Mouse (Mus musculus): ENCODE results near the gene Rab3il1. TPM values are rescaled to one million over a fixed set of nuclear protein-coding genes. Genes with fewer than 3 reads are reported as not detected.

The Rab3il1 gene
- total and polyA plus RNA-seq, 3 experiments, result 1.0 to 1.4 TPM; not detected in 1

DNA sequence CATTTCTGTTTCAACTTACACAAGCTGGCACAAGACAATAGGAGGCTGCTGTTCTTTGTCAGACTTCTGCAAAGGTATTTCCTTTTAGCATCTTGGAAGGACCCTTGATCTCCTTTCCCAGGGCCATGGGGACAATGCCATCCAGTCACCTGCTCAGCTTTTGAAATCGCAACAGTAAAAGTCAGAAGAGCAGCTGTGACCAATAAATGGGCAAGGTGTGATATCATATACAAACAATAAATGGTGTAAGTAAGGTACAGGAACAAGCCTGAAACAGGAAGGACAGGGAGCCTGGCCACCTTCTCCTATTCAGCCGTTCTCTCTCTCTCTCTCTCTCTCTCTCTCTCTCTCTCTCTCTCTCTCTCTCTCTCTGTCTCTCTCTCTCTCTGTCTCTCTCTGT, 49.0 kb downstream of the Rab3il1 start (continued):
- TF ChIP-seq RAD21 (IDR thresholded peaks at IDR 0.05; ENCODE audit: low read depth, low read length), result no peak
- TF ChIP-seq HCFC1 (IDR thresholded peaks at IDR 0.05; ENCODE audit: low read depth, low read length), result no peak
- TF ChIP-seq POLR2AphosphoS5 (IDR thresholded peaks at IDR 0.05; ENCODE audit: borderline replicate concordance, low read depth, low read length), result no peak
- no peak for TF ChIP-seq SIN3A (IDR thresholded peaks at IDR 0.05; ENCODE audit: low read length)
- TF ChIP-seq POLR2A (IDR thresholded peaks at IDR 0.05; ENCODE audit: control insufficient read depth in 1 of 2, insufficient read depth in 1 of 2, low read depth in 1 of 2, low read length in 2 of 2, poor library complexity in 1 of 2), result no peak

DNA sequence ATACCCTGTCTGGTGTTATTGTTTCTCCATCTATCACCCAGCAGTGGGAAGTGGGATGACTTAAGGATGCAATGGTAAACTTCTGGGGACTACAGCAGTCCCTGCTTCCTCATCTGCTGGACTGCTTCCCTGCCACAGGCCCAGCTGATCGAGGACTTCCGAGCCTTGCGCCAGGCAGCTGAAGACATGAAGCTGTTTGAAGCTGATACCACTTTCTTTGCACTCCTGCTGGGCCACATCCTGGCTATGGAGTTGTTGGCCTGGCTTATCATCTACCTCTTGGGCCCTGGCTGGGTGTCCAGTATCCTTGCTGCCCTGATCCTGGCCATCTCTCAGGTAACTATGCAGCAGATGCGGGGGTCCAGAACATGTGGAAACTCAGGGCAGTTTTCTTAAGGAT, 51.2 kb downstream of the Rab3il1 start:
- Histone ChIP-seq H3K9ac (ENCODE audit: control insufficient read depth, low read depth, low read length, poor library complexity, severe bottlenecking) (no peak overlapping the region), H3K27ac (ENCODE audit: control insufficient read depth, low read depth, low read length) (no peak overlapping the region), H3K4me3 (ENCODE audit: control insufficient read depth in 1 of 2, insufficient read depth in 1 of 2, low read depth in 2 of 2, low read length in 2 of 2) (no peak overlapping the region), H3K4me1 (ENCODE audit: control insufficient read depth in 1 of 2, insufficient read depth in 2 of 2, low read length in 2 of 2) (no peaks in the 10 kb centered on the region; a peak in 1 of 4 replicates), H3K36me3 (ENCODE audit: control insufficient read depth in 1 of 2, insufficient read depth in 2 of 2, low read length in 2 of 2) (no peaks in the 10 kb centered on the region), H3K27me3 (ENCODE audit: control insufficient read depth in 1 of 2, insufficient read depth in 2 of 2, low read length in 2 of 2) (no peaks in the 10 kb centered on the region), H3K79me2 (ENCODE audit: control insufficient read depth, insufficient read depth, low read length, poor library complexity) (no peaks in the 10 kb centered on the region), H3K9me3 (replicated peaks; ENCODE audit: insufficient read depth, low read length) (no peaks in the 10 kb centered on the region)
- DNase-seq (ENCODE audit: low read depth, low spot score), result no peak
- TF ChIP-seq NRF1 (IDR thresholded peaks at IDR 0.05; ENCODE audit: insufficient read depth, low read depth, low read length, poor library complexity, severe bottlenecking) (no peak), NELFE (IDR thresholded peaks at IDR 0.05; ENCODE audit: low read depth, low read length) (no peak), ELF1 (IDR thresholded peaks at IDR 0.05; ENCODE audit: low read depth, low read length) (no peak), ETS1 (IDR thresholded peaks at IDR 0.05; ENCODE audit: low read depth, low read length) (peak; percentile 23; the same call in 1 of the 2 replicates), TBP (IDR thresholded peaks at IDR 0.05; ENCODE audit: low read depth, low read length) (no peak), TAL1 (IDR thresholded peaks at IDR 0.05; ENCODE audit: low read length) (0 out of 2 replicates have a peak, but pooled peaks have one; percentile 9), MAZ (IDR thresholded peaks at IDR 0.05; ENCODE audit: low read depth, low read length) (no peak), E2F4 (IDR thresholded peaks at IDR 0.05; ENCODE audit: borderline replicate concordance, low read depth, low read length) (no peak), TCF12 (IDR thresholded peaks at IDR 0.05; ENCODE audit: low read depth, low read length) (no peak)

GRCm38 (mm10) chr19:10053692-10054260, 52.3 kb downstream of the Rab3il1 start:
- no peak overlapping the region for H3K4me3 ChIP-seq (ENCODE audit: control insufficient read depth in 1 of 2, insufficient read depth in 1 of 2, low read depth in 2 of 2, low read length in 2 of 2)
- no peak for TF ChIP-seq GATA1 (IDR thresholded peaks at IDR 0.05; ENCODE audit: low read depth, low read length)
- no peak for TF ChIP-seq POLR2A (IDR thresholded peaks at IDR 0.05; ENCODE audit: control insufficient read depth in 1 of 2, insufficient read depth in 1 of 2, low read depth in 1 of 2, low read length in 2 of 2, poor library complexity in 1 of 2)
- TF ChIP-seq UBTF (IDR thresholded peaks at IDR 0.05; ENCODE audit: borderline replicate concordance, insufficient read depth, low read depth, low read length), result no peak
- no peak for TF ChIP-seq NELFE (IDR thresholded peaks at IDR 0.05; ENCODE audit: low read depth, low read length)
- TF ChIP-seq SIN3A (IDR thresholded peaks at IDR 0.05; ENCODE audit: low read length), result no peak
- H3K79me2 ChIP-seq (ENCODE audit: control insufficient read depth, insufficient read depth, low read length, poor library complexity), result no peaks in the 10 kb centered on the region
- H3K27me3 ChIP-seq (ENCODE audit: control insufficient read depth in 1 of 2, insufficient read depth in 2 of 2, low read length in 2 of 2), result no peaks in the 10 kb centered on the region
- H3K9ac ChIP-seq (ENCODE audit: control insufficient read depth, low read depth, low read length, poor library complexity, severe bottlenecking), result no peak overlapping the region
- H3K36me3 ChIP-seq (ENCODE audit: control insufficient read depth in 1 of 2, insufficient read depth in 2 of 2, low read length in 2 of 2), result no peaks in the 10 kb centered on the region
- no peak for DNase-seq (ENCODE audit: low read depth, low spot score)
- no peaks in the 10 kb centered on the region for H3K9me3 ChIP-seq (replicated peaks; ENCODE audit: insufficient read depth, low read length)
- no peaks in the 10 kb centered on the region; a peak in 1 of 4 replicates for H3K4me1 ChIP-seq (ENCODE audit: control insufficient read depth in 1 of 2, insufficient read depth in 2 of 2, low read length in 2 of 2)
- no peak overlapping the region for H3K27ac ChIP-seq (ENCODE audit: control insufficient read depth, low read depth, low read length)

Measured in MEL (cell line).